Mouse (Mus musculus): ENCODE results near the gene Krt15. TPM values are rescaled to one million over a fixed set of nuclear protein-coding genes. Genes with fewer than 3 reads are reported as not detected.

Krt15 gene
- polyA plus RNA-seq, 1 experiment from 2014 or later = 0.98 TPM

DNA sequence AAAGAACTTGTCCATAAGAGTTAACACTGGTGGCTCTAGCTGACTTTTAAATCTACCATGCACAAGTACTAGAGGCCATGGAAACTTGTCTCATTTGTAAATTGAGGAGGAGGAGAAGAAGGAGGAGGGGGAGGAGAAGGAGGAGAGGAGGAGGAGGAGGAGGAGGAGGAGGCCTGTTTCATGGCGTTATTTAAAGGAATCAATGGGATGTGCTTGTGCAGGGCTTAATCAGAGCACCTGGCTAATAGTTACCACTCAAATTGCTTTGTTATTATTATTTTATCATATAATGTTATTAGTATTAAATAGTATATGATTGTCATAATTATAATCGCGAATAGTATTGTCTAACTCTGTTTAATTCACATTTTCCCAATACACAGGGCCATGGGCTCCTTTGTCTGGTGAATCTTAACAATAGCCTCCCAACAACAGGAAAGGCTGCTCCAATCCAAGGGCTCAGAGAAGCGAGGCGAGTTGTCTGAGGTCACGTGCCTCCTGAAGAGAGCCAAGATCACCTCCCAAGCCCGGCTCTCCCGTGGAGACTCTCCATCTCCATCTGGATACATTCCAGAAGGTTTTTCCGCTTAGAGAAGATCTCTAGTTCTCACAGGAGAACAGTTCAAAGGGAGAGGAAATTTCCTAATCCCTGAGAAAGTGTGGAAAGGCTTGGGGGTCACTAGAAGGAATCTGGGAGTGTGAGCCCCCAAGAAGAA lies 13.0 kb upstream of the Krt15 start, which contains the start of gene Krt19:
Gene Krt19 (minus strand): TSS at position 51 of the 716 bp plus-strand sequence.
- no peak for ATAC-seq
- Histone ChIP-seq H3K4me3 (replicated peaks) (no peak within 1 kb of the TSS), H3K9me3 (no peaks in the 10 kb centered on the region), H3K36me3 (no peaks in the 10 kb centered on the region), H3K27ac (no peak within 1 kb of the TSS), H3K27me3 (peaks cover 35% of the 10 kb centered on the region), H3K9ac (replicated peaks) (no peak within 1 kb of the TSS), H3K4me2 (replicated peaks) (no peak within 1 kb of the TSS), H3K4me1 (replicated peaks) (peaks cover 10% of the 10 kb centered on the region)
- 43% methylated on average over 9 of the region's 9 CpGs for WGBS

DNA sequence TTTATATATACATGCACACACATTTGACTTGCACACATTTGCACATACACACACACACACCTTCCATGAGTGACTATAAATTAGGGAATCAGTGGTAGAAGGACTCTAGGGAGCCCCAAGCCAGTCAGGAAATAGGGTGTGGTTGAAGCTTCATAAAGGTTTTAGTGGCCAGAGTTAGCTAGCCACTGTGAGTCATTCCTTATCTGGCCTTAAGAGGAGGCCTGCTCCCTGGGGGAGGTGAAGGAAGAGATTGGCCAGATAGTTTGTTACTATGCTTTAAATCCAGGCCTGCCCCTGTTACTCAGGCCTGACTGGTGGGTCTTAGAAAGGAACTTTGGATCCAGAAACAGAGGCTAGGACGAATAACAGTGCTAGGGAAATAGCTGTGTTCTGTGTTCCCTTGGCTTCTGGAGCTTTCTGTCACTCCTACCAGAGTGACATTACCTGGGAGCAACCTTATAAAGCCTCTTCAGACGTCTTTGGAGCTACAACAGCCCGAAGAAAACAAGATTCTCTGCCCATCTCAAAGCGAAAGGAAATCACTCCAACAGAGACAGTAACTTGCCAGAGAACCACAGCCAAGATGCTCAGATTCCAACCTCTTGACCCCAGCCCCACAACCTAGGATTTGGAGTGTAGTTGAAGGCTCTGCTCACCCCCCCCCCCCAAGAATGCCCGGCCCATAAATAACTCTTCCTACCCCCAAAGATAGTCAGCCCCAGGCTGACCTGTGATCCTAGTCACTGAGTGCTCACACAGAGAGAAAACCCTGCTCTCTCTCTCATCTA lies 12.0 kb upstream of the Krt15 start:
- Histone ChIP-seq H3K9me3 (no peaks in the 10 kb centered on the region), H3K4me2 (replicated peaks) (no peak overlapping the region), H3K9ac (replicated peaks) (no peak overlapping the region), H3K27ac (no peak overlapping the region), H3K4me1 (replicated peaks) (peaks cover 10% of the 10 kb centered on the region), H3K36me3 (no peaks in the 10 kb centered on the region), H3K4me3 (replicated peaks) (no peak overlapping the region), H3K27me3 (peaks cover 36% of the 10 kb centered on the region)
- no peak for ATAC-seq
- 74% methylated on average over 5 of the region's 5 CpGs for WGBS

DNA sequence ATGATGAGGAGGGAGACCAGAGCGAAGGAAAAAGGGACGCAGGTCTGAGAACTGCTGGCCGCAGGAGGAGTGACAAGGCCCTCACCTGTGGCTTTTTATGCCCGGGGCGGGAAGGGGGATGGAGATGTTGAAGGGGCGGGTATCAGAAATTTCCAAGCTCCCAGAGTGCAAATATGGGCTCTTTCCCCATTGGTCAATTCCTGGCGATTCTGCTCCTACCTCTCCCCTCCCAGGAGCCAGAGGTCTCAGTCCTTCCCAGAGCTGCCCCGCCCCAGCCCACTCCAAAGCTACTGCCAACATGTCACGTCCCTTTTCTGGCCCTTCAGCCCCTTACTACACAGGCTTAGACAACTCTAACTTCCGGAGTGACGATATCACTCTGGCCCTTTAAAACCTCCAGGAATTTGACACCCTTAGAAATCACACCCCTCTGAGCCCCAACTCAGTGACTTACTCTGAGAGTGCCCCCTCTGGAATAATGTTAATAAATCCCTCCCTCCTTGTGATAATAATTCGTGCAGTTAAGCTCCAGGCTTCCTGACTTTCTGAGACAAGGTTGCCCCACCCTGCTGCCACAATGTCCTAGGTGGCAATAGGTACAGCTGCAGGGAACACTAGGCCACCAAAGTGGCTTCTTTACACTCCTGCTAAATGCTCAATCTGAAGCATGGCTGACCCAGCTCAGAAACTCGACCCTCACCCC lies 10.3 kb upstream of the Krt15 start:
- Histone ChIP-seq H3K4me3 (replicated peaks) (peak overlapping the region; percentile 23), H3K36me3 (no peaks in the 10 kb centered on the region), H3K4me1 (replicated peaks) (peaks cover 10% of the 10 kb centered on the region), H3K9ac (replicated peaks) (no peak overlapping the region), H3K4me2 (replicated peaks) (peak overlapping the region; percentile 50), H3K9me3 (no peaks in the 10 kb centered on the region), H3K27ac (no peak overlapping the region), H3K27me3 (peaks cover 36% of the 10 kb centered on the region)
- WGBS = 4% methylated on average over 13 of the region's 13 CpGs
- no peak for ATAC-seq

DNA sequence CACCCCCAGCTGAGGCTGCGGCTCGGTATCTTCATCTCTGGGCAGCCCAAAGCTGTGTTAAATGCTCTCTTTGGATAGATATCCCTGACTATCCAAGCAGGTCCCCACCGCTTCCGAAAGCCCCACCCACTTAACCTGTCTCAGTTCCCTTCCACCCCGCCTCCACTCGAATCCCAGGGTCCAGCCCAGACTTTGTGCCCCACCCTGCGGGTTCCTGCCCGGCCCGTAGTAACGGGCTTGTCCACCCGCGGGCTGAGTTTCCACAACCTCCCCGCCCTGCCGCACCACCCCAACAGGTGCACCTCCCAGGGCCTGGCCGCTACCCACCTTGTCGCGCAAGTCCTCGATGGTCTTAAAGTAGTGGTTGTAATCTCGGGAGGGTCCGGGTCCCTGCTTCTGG lies 9.4 kb upstream of the Krt15 start:
- Histone ChIP-seq H3K4me1 (replicated peaks) (peaks cover 10% of the 10 kb centered on the region), H3K27ac (no peak overlapping the region), H3K36me3 (no peaks in the 10 kb centered on the region), H3K9ac (replicated peaks) (no peak overlapping the region), H3K4me3 (replicated peaks) (peak overlapping the region; percentile 23), H3K9me3 (no peaks in the 10 kb centered on the region), H3K27me3 (peaks cover 36% of the 10 kb centered on the region), H3K4me2 (replicated peaks) (peak overlapping the region; percentile 50)
- ATAC-seq = no peak
- 1% methylated on average over 20 of the region's 20 CpGs for WGBS

DNA sequence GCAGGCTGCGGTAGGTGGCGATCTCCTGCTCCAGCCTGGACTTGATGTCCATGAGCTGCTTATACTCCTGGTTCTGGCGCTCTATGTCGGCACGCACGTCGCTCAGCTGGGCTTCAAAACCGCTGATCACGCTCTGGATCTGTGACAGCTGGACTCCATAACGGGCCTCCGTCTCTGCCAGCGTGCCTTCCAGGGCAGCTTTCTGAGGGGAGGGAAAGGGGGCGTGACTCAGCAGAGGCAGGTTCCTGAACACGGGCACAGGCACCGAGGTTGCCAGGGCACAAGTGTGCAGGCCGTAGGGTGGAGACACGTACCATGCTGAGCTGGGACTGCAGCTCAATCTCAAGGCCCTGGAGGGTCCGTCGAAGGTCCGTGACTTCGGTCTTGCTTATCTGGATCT lies 5.2 kb upstream of the Krt15 start:
- no peaks in the 10 kb centered on the region for H3K36me3 ChIP-seq
- H3K9ac ChIP-seq (replicated peaks) = no peak overlapping the region
- H3K4me1 ChIP-seq (replicated peaks) = peaks cover 35% of the 10 kb centered on the region
- no peak overlapping the region for H3K4me2 ChIP-seq (replicated peaks)
- H3K27ac ChIP-seq = no peak overlapping the region
- peaks cover 23% of the 10 kb centered on the region for H3K27me3 ChIP-seq
- no peak overlapping the region for H3K4me3 ChIP-seq (replicated peaks)
- WGBS = 94% methylated on average over 21 of the region's 21 CpGs
- no peaks in the 10 kb centered on the region for H3K9me3 ChIP-seq
- no peak for ATAC-seq

DNA sequence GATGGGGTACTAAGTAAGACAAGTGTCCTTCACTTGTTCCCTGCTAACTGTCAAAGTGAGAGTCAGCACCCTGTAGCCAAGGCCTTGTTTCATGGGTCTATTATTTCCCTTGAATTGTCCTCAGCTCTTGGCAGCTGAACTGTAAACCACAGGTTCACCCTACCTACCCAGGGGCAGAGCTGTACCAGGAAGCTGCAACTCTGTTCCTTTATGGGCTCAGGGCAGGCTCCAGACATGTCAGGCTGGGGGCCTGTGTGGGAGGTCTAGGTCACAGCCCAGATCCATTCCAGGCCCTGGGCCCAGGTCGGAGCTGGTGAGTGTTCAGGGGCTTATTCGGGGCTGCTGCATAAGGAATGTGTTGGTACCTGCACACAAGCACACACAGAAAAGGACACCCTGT lies 3.7 kb upstream of the Krt15 start:
- WGBS = 77% methylated on average over 2 of the region's 2 CpGs
- no peak for ATAC-seq
- Histone ChIP-seq H3K9me3 (no peaks in the 10 kb centered on the region), H3K27ac (no peak overlapping the region), H3K9ac (replicated peaks) (no peak overlapping the region), H3K4me2 (replicated peaks) (no peak overlapping the region), H3K27me3 (peaks cover 7% of the 10 kb centered on the region), H3K4me1 (replicated peaks) (peaks cover 25% of the 10 kb centered on the region), H3K36me3 (no peaks in the 10 kb centered on the region), H3K4me3 (replicated peaks) (no peak overlapping the region)

DNA sequence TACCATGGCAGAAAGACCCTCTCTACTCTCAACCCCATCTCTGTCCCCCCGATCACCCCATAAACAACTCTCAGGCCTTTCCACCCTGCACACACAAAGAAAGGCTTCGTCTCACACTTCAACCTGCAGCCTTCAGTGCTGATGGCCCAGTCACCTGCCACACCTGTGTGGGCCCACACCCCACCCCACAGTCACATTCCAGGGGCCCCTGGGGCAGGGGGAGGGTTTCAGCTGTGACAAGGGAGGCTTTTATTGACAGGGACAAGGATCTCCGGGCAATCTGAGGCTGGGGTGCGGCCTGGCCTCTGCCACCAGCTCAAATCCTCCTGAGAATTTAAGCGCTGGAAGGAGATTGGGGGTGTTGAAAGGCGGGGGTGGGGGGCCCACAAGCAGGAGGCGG lies 3.1 kb upstream of the Krt15 start:
- Histone ChIP-seq H3K36me3 (no peaks in the 10 kb centered on the region), H3K9ac (replicated peaks) (no peak overlapping the region), H3K9me3 (no peaks in the 10 kb centered on the region), H3K4me1 (replicated peaks) (peaks cover 25% of the 10 kb centered on the region), H3K27ac (no peak overlapping the region), H3K27me3 (peaks cover 2% of the 10 kb centered on the region; the same call in 1 of the 2 replicates), H3K4me3 (replicated peaks) (no peak overlapping the region), H3K4me2 (replicated peaks) (no peak overlapping the region)
- 44% methylated on average over 7 of the region's 7 CpGs for WGBS
- ATAC-seq = no peak

DNA sequence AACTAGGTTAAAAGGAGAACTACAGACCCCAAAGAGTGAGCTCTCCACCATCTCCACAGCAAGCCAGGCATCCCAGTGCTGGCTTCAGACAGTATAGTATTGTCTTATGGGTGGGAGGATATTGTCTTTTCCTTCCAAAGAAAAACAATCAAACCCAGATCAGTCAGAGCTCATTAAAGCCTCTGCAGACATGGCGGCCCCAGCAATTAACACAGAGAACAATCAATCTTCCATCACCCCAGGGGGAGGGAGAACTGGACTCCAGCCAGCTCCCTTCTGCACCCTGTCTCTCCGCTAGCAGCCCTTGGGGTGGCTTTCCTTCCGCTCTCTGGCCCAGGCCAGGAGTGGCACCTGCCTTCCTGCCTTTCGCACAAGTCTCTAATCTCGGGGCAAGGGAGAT lies 2.0 kb upstream of the Krt15 start:
- peaks cover 25% of the 10 kb centered on the region for H3K4me1 ChIP-seq (replicated peaks)
- no peak overlapping the region for H3K4me2 ChIP-seq (replicated peaks)
- H3K36me3 ChIP-seq = no peaks in the 10 kb centered on the region
- ATAC-seq = 0 out of 2 replicates have a peak, but pooled peaks have one; percentile 17
- WGBS = 28% methylated on average over 5 of the region's 5 CpGs
- no peak overlapping the region for H3K4me3 ChIP-seq (replicated peaks)
- no peak overlapping the region for H3K9ac ChIP-seq (replicated peaks)
- no peak overlapping the region for H3K27ac ChIP-seq
- no peaks in the 10 kb centered on the region for H3K9me3 ChIP-seq
- H3K27me3 ChIP-seq = no peaks in the 10 kb centered on the region

DNA sequence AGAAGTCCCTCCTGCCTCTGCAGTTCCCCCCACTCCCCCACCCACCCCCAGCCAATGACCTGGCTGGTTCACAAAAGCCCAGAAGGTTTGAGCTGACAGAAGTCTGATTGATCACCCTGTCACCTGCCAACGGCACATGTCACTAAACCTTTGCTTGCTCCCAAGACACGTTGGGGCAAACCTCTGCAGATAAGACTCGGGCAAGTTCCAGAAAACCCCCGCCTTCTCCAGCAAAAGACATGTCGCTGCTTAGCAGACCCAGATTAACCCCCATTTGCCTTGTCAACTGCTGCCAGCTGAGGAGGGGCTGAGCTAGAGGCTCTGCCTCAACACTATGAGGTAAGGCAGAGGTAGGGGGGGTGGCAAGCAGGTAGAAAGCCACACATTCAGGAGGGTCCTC lies 831 bp upstream of the Krt15 start:
- Histone ChIP-seq H3K4me2 (replicated peaks) (no peak overlapping the region), H3K27me3 (no peaks in the 10 kb centered on the region), H3K4me3 (replicated peaks) (no peak overlapping the region), H3K9ac (replicated peaks) (no peak overlapping the region), H3K27ac (no peak overlapping the region; the same call in 1 of the 2 replicates), H3K9me3 (no peaks in the 10 kb centered on the region), H3K36me3 (no peaks in the 10 kb centered on the region), H3K4me1 (replicated peaks) (peaks cover 25% of the 10 kb centered on the region)
- WGBS = 33% methylated on average over 5 of the region's 5 CpGs
- no peak for ATAC-seq

DNA sequence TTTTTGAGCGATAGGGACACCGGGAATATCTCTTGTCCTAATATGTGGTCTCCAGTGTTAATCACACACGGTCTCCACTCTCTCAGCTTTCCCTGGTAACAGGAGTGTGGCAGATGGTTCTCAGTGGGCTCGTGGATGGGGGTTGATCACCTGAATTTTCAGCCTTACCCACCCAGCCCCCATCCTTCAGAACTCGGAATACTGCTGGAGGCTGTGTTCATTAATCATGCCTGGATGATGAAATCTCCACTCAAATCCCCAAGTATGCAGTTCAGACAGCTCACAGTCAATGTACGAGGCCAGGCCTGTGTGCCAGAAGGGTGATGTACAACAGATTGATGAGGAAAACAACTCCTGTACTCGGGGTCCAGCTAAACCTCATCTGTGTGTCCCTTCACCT lies 10.8 kb downstream of the Krt15 start:
- H3K9me3 ChIP-seq = no peaks in the 10 kb centered on the region
- no peak for ATAC-seq
- no peaks in the 10 kb centered on the region for H3K27me3 ChIP-seq
- H3K4me3 ChIP-seq (replicated peaks) = no peak overlapping the region
- H3K4me2 ChIP-seq (replicated peaks) = no peak overlapping the region
- no peak overlapping the region for H3K9ac ChIP-seq (replicated peaks)
- no peak overlapping the region for H3K27ac ChIP-seq
- H3K36me3 ChIP-seq = no peaks in the 10 kb centered on the region
- no peaks in the 10 kb centered on the region for H3K4me1 ChIP-seq (replicated peaks)
- WGBS = 84% methylated on average over 7 of the region's 7 CpGs

DNA sequence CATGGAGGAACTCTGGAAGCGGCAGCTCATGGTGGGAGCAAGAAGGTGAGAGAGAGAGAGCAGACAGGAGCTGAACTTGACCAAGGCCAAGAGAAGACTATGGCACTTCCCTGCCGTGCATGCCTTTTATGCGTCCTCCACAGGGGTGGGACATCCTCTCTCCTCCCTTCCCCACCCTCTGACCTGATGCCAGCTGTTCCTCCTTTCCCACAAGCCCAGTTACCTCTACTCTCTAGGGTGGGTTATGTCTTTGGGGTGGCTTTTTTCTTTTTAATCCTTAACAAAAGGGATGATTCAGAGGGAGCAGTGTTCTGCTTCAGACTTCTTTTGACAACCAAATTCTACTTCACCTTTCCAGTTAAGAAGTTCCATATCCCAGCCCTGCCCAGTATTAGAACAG lies 14.3 kb downstream of the Krt15 start, which contains the start of gene Krt13:
Gene Krt13 (minus strand): TSS at position 101 of the 400 bp plus-strand sequence.
- H3K4me1 ChIP-seq (replicated peaks) = no peaks in the 10 kb centered on the region
- ATAC-seq = no peak
- WGBS = 78% methylated on average over 3 of the region's 3 CpGs

DNA sequence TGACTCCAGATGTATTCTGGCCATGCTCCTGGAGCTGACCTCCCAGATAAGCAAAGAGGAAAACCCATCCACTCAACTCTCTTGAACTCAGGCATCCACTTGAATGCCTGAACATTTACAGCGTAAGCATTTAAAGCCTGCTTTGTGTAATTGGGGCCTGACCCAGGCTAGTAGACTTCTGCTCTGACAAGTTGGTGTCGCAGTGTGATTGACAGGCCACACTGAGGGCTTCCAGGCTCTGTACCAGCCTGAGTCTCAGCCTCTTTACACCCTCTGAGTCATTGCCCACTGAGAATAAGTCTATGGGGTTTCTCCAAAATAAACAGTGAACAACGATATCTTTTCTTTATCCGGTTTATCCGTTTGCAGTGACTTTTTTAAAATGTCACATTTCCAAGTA lies 15.4 kb downstream of the Krt15 start:
- H3K36me3 ChIP-seq = no peaks in the 10 kb centered on the region
- H3K27ac ChIP-seq = no peak overlapping the region
- H3K27me3 ChIP-seq = no peaks in the 10 kb centered on the region
- no peaks in the 10 kb centered on the region for H3K4me1 ChIP-seq (replicated peaks)
- H3K9ac ChIP-seq (replicated peaks) = no peak overlapping the region
- ATAC-seq = no peak
- 93% methylated on average over 5 of the region's 5 CpGs for WGBS
- no peak overlapping the region for H3K4me3 ChIP-seq (replicated peaks)
- H3K4me2 ChIP-seq (replicated peaks) = no peak overlapping the region
- no peaks in the 10 kb centered on the region for H3K9me3 ChIP-seq

More for the DNA sequence above, 14.3 kb downstream of the Krt15 start, which contains the start of gene Krt13:
- no peaks in the 10 kb centered on the region for H3K36me3 ChIP-seq
- no peak within 1 kb of the TSS for H3K4me2 ChIP-seq (replicated peaks)
- H3K9me3 ChIP-seq = no peaks in the 10 kb centered on the region
- no peak within 1 kb of the TSS for H3K4me3 ChIP-seq (replicated peaks)
- H3K9ac ChIP-seq (replicated peaks) = no peak within 1 kb of the TSS
- H3K27me3 ChIP-seq = no peaks in the 10 kb centered on the region
- no peak within 1 kb of the TSS for H3K27ac ChIP-seq

Measured in midbrain, embryonic 13.5 days (tissue).